8 mouse cellular contexts compared by ENCODE assay signal in genomic region chr16:18233919-18234670, GRCm38 (mm10). TPM values are rescaled to one million over a fixed set of nuclear protein-coding genes. Genes with fewer than 3 reads are reported as not detected.
DNase-seq lines count a peak whose midpoint lies in the region; ATAC-seq and TF ChIP-seq lines count a peak whose summit lies in the region.

No protein-coding gene starts in this region.

- H3K9me3 ChIP-seq in heart, embryonic 12.5 days (replicated peaks): no peaks in the 10 kb centered on the region
- no peaks in the 10 kb centered on the region for H3K9me3 ChIP-seq in ES-Bruce4 (replicated peaks; ENCODE audit: control insufficient read depth, insufficient read depth, low read length, poor library complexity, severe bottlenecking)
- H3K9me3 ChIP-seq in forebrain, postnatal 0 days (ENCODE audit: low read length): no peaks in the 10 kb centered on the region
- no peaks in the 10 kb centered on the region for H3K9me3 ChIP-seq in liver, embryonic 14.5 days (ENCODE audit: control insufficient read depth, low read length)
- H3K9me3 ChIP-seq in stomach, embryonic 16.5 days (replicated peaks; ENCODE audit: control insufficient read depth, low read length): no peaks in the 10 kb centered on the region

- H3K9ac ChIP-seq in heart, embryonic 12.5 days: peak overlapping the region; percentile 87
- H3K9ac ChIP-seq in ES-Bruce4 (ENCODE audit: low read depth, poor library complexity, severe bottlenecking): peak overlapping the region; percentile 75
- peak overlapping the region; percentile 81 for H3K9ac ChIP-seq in forebrain, postnatal 0 days
- H3K9ac ChIP-seq in liver, embryonic 14.5 days (replicated peaks): peak overlapping the region; percentile 47
- H3K9ac ChIP-seq in stomach, embryonic 16.5 days (ENCODE audit: low read length): peak overlapping the region; percentile 92

- H3K4me3 ChIP-seq in heart, embryonic 12.5 days: peak overlapping the region; percentile 88
- H3K4me3 ChIP-seq in ES-Bruce4 (ENCODE audit: low read depth, low read length): peak overlapping the region; percentile 58
- peak overlapping the region; percentile 84 for H3K4me3 ChIP-seq in forebrain, postnatal 0 days (ENCODE audit: low read depth, low read length)
- H3K4me3 ChIP-seq in liver, embryonic 14.5 days (ENCODE audit: insufficient read depth in 1 of 2, low read depth in 2 of 2, low read length in 2 of 2): peak overlapping the region; percentile 57 to 65
- peak overlapping the region; percentile 88 for H3K4me3 ChIP-seq in stomach, embryonic 16.5 days (replicated peaks; ENCODE audit: low read length)

- ATAC-seq in heart, embryonic 12.5 days (ENCODE audit: insufficient number of reproducible peaks, low FRiP score): peak; percentile 8; the same call in 1 of the 2 replicates
- ATAC-seq in forebrain, postnatal 0 days: peak; percentile 4; the same call in 1 of the 2 replicates
- no peak for ATAC-seq in liver, embryonic 14.5 days (ENCODE audit: insufficient read depth)
- ATAC-seq in stomach, embryonic 16.5 days (ENCODE audit: insufficient read depth, low FRiP score): 0 out of 2 replicates have a peak, but pooled peaks have one; percentile 11
- no peak for ATAC-seq in activated CD4-positive, CD25-positive, alpha-beta regulatory T cell, adult 4 months

- peaks cover 20% of the 10 kb centered on the region for H3K36me3 ChIP-seq in heart, embryonic 12.5 days
- H3K36me3 ChIP-seq in ES-Bruce4 (ENCODE audit: control insufficient read depth, insufficient read depth, low read length, poor library complexity, severe bottlenecking): peaks cover 9% of the 10 kb centered on the region
- peaks cover 12% of the 10 kb centered on the region for H3K36me3 ChIP-seq in forebrain, postnatal 0 days (ENCODE audit: insufficient read depth)
- H3K36me3 ChIP-seq in liver, embryonic 14.5 days (replicated peaks; ENCODE audit: control insufficient read depth, insufficient read depth, low read depth): peaks cover 11% of the 10 kb centered on the region
- 0 out of 2 replicates have a peak, but pooled peaks cover 5% of the 10 kb centered on the region for H3K36me3 ChIP-seq in stomach, embryonic 16.5 days (ENCODE audit: control insufficient read depth, insufficient read depth, low read length)

- TF ChIP-seq EP300 in ES-Bruce4 (IDR thresholded peaks at IDR 0.05; ENCODE audit: insufficient read depth, low read depth, low read length): no peak
- TF ChIP-seq EP300 in liver, embryonic 14.5 days (IDR thresholded peaks at IDR 0.05; ENCODE audit: low read depth): no peak

- TF ChIP-seq POLR2A in ES-Bruce4 (IDR thresholded peaks at IDR 0.05; ENCODE audit: insufficient read depth, low read length): no peak

- H3K4me2 ChIP-seq in heart, embryonic 12.5 days: peak overlapping the region; percentile 91
- peak overlapping the region; percentile 85 for H3K4me2 ChIP-seq in forebrain, postnatal 0 days (ENCODE audit: low read depth)
- peak overlapping the region; percentile 70 for H3K4me2 ChIP-seq in liver, embryonic 14.5 days (ENCODE audit: low read depth)
- H3K4me2 ChIP-seq in stomach, embryonic 16.5 days (ENCODE audit: low read depth, low read length): peak overlapping the region; percentile 77

- H3K4me1 ChIP-seq in heart, embryonic 12.5 days (replicated peaks): peaks cover 58% of the 10 kb centered on the region
- no peaks in the 10 kb centered on the region for H3K4me1 ChIP-seq in ES-Bruce4 (ENCODE audit: control insufficient read depth, insufficient read depth, low read length)
- H3K4me1 ChIP-seq in forebrain, postnatal 0 days (ENCODE audit: insufficient read depth): peaks cover 10% of the 10 kb centered on the region
- H3K4me1 ChIP-seq in liver, embryonic 14.5 days (replicated peaks; ENCODE audit: control insufficient read depth in 2 of 2, insufficient read depth in 2 of 2, low read length in 1 of 2): peaks cover 3 to 15% of the 10 kb centered on the region in 2 experiments; a peak in 3 of 4 replicates
- peaks cover 28% of the 10 kb centered on the region for H3K4me1 ChIP-seq in stomach, embryonic 16.5 days (ENCODE audit: control insufficient read depth, insufficient read depth, low read length)

- no peak for DNase-seq in heart, adult 18-20 months
- DNase-seq in forebrain, postnatal 0 days: no peak
- no peak for DNase-seq in liver, embryonic 14.5 days (ENCODE audit: low read depth in 3 of 3, low spot score in 3 of 3)
- no peak for DNase-seq in layer of hippocampus, postnatal 14 days (ENCODE audit: low spot score in 2 of 2)

- no peaks in the 10 kb centered on the region for H3K27me3 ChIP-seq in heart, embryonic 12.5 days (replicated peaks)
- H3K27me3 ChIP-seq in ES-Bruce4 (ENCODE audit: control insufficient read depth, insufficient read depth, low read length, poor library complexity, severe bottlenecking): no peaks in the 10 kb centered on the region
- H3K27me3 ChIP-seq in forebrain, postnatal 0 days (ENCODE audit: insufficient read depth, low read length): no peaks in the 10 kb centered on the region
- H3K27me3 ChIP-seq in liver, embryonic 14.5 days (ENCODE audit: control insufficient read depth, insufficient read depth, low read length): peaks cover 24% of the 10 kb centered on the region
- H3K27me3 ChIP-seq in stomach, embryonic 16.5 days (ENCODE audit: control insufficient read depth, insufficient read depth, low read length): no peaks in the 10 kb centered on the region

- WGBS in heart, embryonic 12.5 days: 19% methylated on average over 13 of the region's 13 CpGs
- WGBS in forebrain, postnatal 0 days: 16% methylated on average over 13 of the region's 13 CpGs
- 17% methylated on average over 13 of the region's 13 CpGs for WGBS in liver, embryonic 14.5 days (ENCODE audit: insufficient replicate concordance)
- 13% methylated on average over 13 of the region's 13 CpGs for WGBS in stomach, embryonic 16.5 days

- peak overlapping the region; percentile 92 for H3K27ac ChIP-seq in heart, embryonic 12.5 days (ENCODE audit: poor library complexity, severe bottlenecking)
- no peak overlapping the region for H3K27ac ChIP-seq in ES-Bruce4 (ENCODE audit: insufficient read depth, low read length)
- H3K27ac ChIP-seq in forebrain, postnatal 0 days (ENCODE audit: low read depth, low read length): peak overlapping the region; percentile 89
- H3K27ac ChIP-seq in liver, embryonic 14.5 days: no peak overlapping the region
- H3K27ac ChIP-seq in stomach, embryonic 16.5 days (ENCODE audit: low read length): peak overlapping the region; percentile 86

- TF ChIP-seq CTCF in ES-Bruce4 (IDR thresholded peaks at IDR 0.05; ENCODE audit: low read depth, low read length): no peak
- no peak for TF ChIP-seq CTCF in forebrain, postnatal 0 days (IDR thresholded peaks at IDR 0.05; ENCODE audit: low read depth)
- no peak for TF ChIP-seq CTCF in liver, embryonic 14.5 days (IDR thresholded peaks at IDR 0.05; ENCODE audit: low read depth)

RNA-seq across cellular contexts. Expression of gene Zdhhc8, which starts 0.8 kb away (rescaled TPM):
- 29.5 and 33.0 TPM in 2 replicates for polyA plus RNA-seq in heart, embryonic 12.5 days (2016; fragmentation: Nextera tagmentation; extraction: Ambion mirVana)
- 10 to 100 TPM; 18.1 to 25.1 TPM for total RNA-seq in heart, adult 18-20 months (2021)
- polyA plus RNA-seq in ES-Bruce4 (2011; ENCODE audit: insufficient read depth, insufficient read length, low read depth, missing spikeins): 11.7 and 12.9 TPM in 2 replicates
- total RNA-seq in forebrain, postnatal 0 days (2014; rRNA removed): 27.5 and 35.5 TPM in 2 replicates
- 16.4 and 17.9 TPM in 2 replicates for polyA plus RNA-seq in forebrain, postnatal 0 days (2015; fragmentation: Nextera tagmentation; extraction: Ambion mirVana)
- 2.9 and 3.9 TPM in 2 replicates for polyA plus RNA-seq in liver, embryonic 14.5 days (2012; rRNA removed)
- polyA plus RNA-seq in liver, embryonic 14.5 days (2014; fragmentation: Nextera tagmentation; extraction: Ambion mirVana): 0.88 and 1.2 TPM in 2 replicates
- 5.0 and 6.9 TPM in 2 replicates for polyA plus RNA-seq in stomach, embryonic 16.5 days (2015; fragmentation: Nextera tagmentation; extraction: Ambion mirVana)
- total RNA-seq in layer of hippocampus, postnatal 14 days (2021): 10 to 100 TPM; 84.1 to 84.6 TPM
- polyA plus RNA-seq in activated CD4-positive, CD25-positive, alpha-beta regulatory T cell, adult 4 months (2017; shearing (Covaris generic)): 1 to 10 TPM; 1.7 to 2.7 TPM

RNA-seq across cellular contexts. Expression of gene Trmt2a, which starts 14.4 kb away (rescaled TPM):
- polyA plus RNA-seq in heart, embryonic 12.5 days (2016; fragmentation: Nextera tagmentation; extraction: Ambion mirVana): 57.2 and 61.9 TPM in 2 replicates
- 10 to 100 TPM; 13.8 to 16.7 TPM for total RNA-seq in heart, adult 18-20 months (2021)
- 46.1 and 51.7 TPM in 2 replicates for polyA plus RNA-seq in ES-Bruce4 (2011; ENCODE audit: insufficient read depth, insufficient read length, low read depth, missing spikeins)
- total RNA-seq in forebrain, postnatal 0 days (2014; rRNA removed): 74.9 and 82.4 TPM in 2 replicates
- 66.7 and 67.2 TPM in 2 replicates for polyA plus RNA-seq in forebrain, postnatal 0 days (2015; fragmentation: Nextera tagmentation; extraction: Ambion mirVana)
- polyA plus RNA-seq in liver, embryonic 14.5 days (2012; rRNA removed): 44.4 and 51.8 TPM in 2 replicates
- polyA plus RNA-seq in liver, embryonic 14.5 days (2014; fragmentation: Nextera tagmentation; extraction: Ambion mirVana): 46.2 and 47.9 TPM in 2 replicates
- 98.8 and 99.1 TPM in 2 replicates for polyA plus RNA-seq in stomach, embryonic 16.5 days (2015; fragmentation: Nextera tagmentation; extraction: Ambion mirVana)
- total RNA-seq in layer of hippocampus, postnatal 14 days (2021): 10 to 100 TPM; 44.6 to 61.7 TPM
- polyA plus RNA-seq in activated CD4-positive, CD25-positive, alpha-beta regulatory T cell, adult 4 months (2017; shearing (Covaris generic)): 10 to 100 TPM; 27.7 to 46.5 TPM

RNA-seq across cellular contexts. Expression of gene Ranbp1, which starts 14.4 kb away (rescaled TPM):
- 512 and 519 TPM in 2 replicates for polyA plus RNA-seq in heart, embryonic 12.5 days (2016; fragmentation: Nextera tagmentation; extraction: Ambion mirVana)
- 10 to 100 TPM; 36.3 to 42.5 TPM for total RNA-seq in heart, adult 18-20 months (2021)
- polyA plus RNA-seq in ES-Bruce4 (2011; ENCODE audit: insufficient read depth, insufficient read length, low read depth, missing spikeins): 500 and 515 TPM in 2 replicates
- total RNA-seq in forebrain, postnatal 0 days (2014; rRNA removed): 171 and 209 TPM in 2 replicates
- 428 and 477 TPM in 2 replicates for polyA plus RNA-seq in forebrain, postnatal 0 days (2015; fragmentation: Nextera tagmentation; extraction: Ambion mirVana)
- 86.2 and 148 TPM in 2 replicates for polyA plus RNA-seq in liver, embryonic 14.5 days (2012; rRNA removed)
- polyA plus RNA-seq in liver, embryonic 14.5 days (2014; fragmentation: Nextera tagmentation; extraction: Ambion mirVana): 338 and 364 TPM in 2 replicates
- polyA plus RNA-seq in stomach, embryonic 16.5 days (2015; fragmentation: Nextera tagmentation; extraction: Ambion mirVana): 370 and 425 TPM in 2 replicates
- 100 to 1,000 TPM in 1 of 2 experiments, 10 to 100 TPM in 1; 98.3 to 104 TPM for total RNA-seq in layer of hippocampus, postnatal 14 days (2021)
- 100 to 1,000 TPM; 186 to 213 TPM for polyA plus RNA-seq in activated CD4-positive, CD25-positive, alpha-beta regulatory T cell, adult 4 months (2017; shearing (Covaris generic))

RNA-seq across cellular contexts. Expression of gene Ccdc188, which starts 16.4 kb away (rescaled TPM):
- polyA plus RNA-seq in heart, embryonic 12.5 days (2016; fragmentation: Nextera tagmentation; extraction: Ambion mirVana): 0.14 and 0.15 TPM in 2 replicates
- total RNA-seq in heart, adult 18-20 months (2021): not detected
- not detected in 2 replicates for polyA plus RNA-seq in ES-Bruce4 (2011; ENCODE audit: insufficient read depth, insufficient read length, low read depth, missing spikeins)
- not detected in 2 replicates for total RNA-seq in forebrain, postnatal 0 days (2014; rRNA removed)
- polyA plus RNA-seq in forebrain, postnatal 0 days (2015; fragmentation: Nextera tagmentation; extraction: Ambion mirVana): 0.11 TPM in 1 of 2 replicates, not detected in the other
- polyA plus RNA-seq in liver, embryonic 14.5 days (2012; rRNA removed): not detected in 2 replicates
- not detected in 2 replicates for polyA plus RNA-seq in liver, embryonic 14.5 days (2014; fragmentation: Nextera tagmentation; extraction: Ambion mirVana)
- not detected in 2 replicates for polyA plus RNA-seq in stomach, embryonic 16.5 days (2015; fragmentation: Nextera tagmentation; extraction: Ambion mirVana)
- not detected for total RNA-seq in layer of hippocampus, postnatal 14 days (2021)
- not detected for polyA plus RNA-seq in activated CD4-positive, CD25-positive, alpha-beta regulatory T cell, adult 4 months (2017; shearing (Covaris generic))

RNA-seq across cellular contexts. Expression of gene Gm49776, which starts 24.0 kb away (rescaled TPM):
- 1.2 and 1.7 TPM in 2 replicates for polyA plus RNA-seq in heart, embryonic 12.5 days (2016; fragmentation: Nextera tagmentation; extraction: Ambion mirVana)
- not detected for total RNA-seq in heart, adult 18-20 months (2021)
- not detected in 2 replicates for polyA plus RNA-seq in ES-Bruce4 (2011; ENCODE audit: insufficient read depth, insufficient read length, low read depth, missing spikeins)
- total RNA-seq in forebrain, postnatal 0 days (2014; rRNA removed): not detected in 2 replicates
- polyA plus RNA-seq in forebrain, postnatal 0 days (2015; fragmentation: Nextera tagmentation; extraction: Ambion mirVana): 1.3 and 3.1 TPM in 2 replicates
- polyA plus RNA-seq in liver, embryonic 14.5 days (2012; rRNA removed): 0.18 and 0.40 TPM in 2 replicates
- polyA plus RNA-seq in liver, embryonic 14.5 days (2014; fragmentation: Nextera tagmentation; extraction: Ambion mirVana): 1.3 and 1.9 TPM in 2 replicates
- not detected in 2 replicates for polyA plus RNA-seq in stomach, embryonic 16.5 days (2015; fragmentation: Nextera tagmentation; extraction: Ambion mirVana)
- not detected for total RNA-seq in layer of hippocampus, postnatal 14 days (2021)
- not detected for polyA plus RNA-seq in activated CD4-positive, CD25-positive, alpha-beta regulatory T cell, adult 4 months (2017; shearing (Covaris generic))

Comparison
In these comparisons a context has a peak if more than half of its experiments do, and no peak if none do; other contexts are left out.
1. ATAC-seq: peak in heart, embryonic 12.5 days (single experiment), forebrain, postnatal 0 days (single experiment) and stomach, embryonic 16.5 days (single experiment); none in liver, embryonic 14.5 days (single experiment) and activated CD4-positive, CD25-positive, alpha-beta regulatory T cell, adult 4 months (single experiment).
2. H3K27ac ChIP-seq: peak in heart, embryonic 12.5 days (single experiment), forebrain, postnatal 0 days (single experiment) and stomach, embryonic 16.5 days (single experiment); none in ES-Bruce4 (single experiment) and liver, embryonic 14.5 days (single experiment).
3. Peak in every context shown above with its lines, with median percentiles within 50 percentile points of each other: H3K4me2 ChIP-seq, H3K4me3 ChIP-seq and H3K9ac ChIP-seq.